Mouse (Mus musculus) left cerebral cortex, postnatal 25 days (tissue): ENCODE data around the gene Kcnh2. TPM values are rescaled to one million over a fixed set of nuclear protein-coding genes. Genes with fewer than 3 reads are reported as not detected.

Experiments used
- DNase-seq, 2 experiments: peaks; one replicate each; pipeline ENCODE4 v3.0.0; 2022; ENCODE audit warnings: low spot score in 2 of 2, mixed read lengths in 1 of 2
- intact Hi-C: fragments of 180-260 bp; cut with DNase I; formaldehyde crosslinking; loops from one replicate; pipeline ENCODE4 v1.15.1; 2025
- total RNA-seq, 2 experiments: library from RNA; stranded (reverse); gene quantifications; 2 replicates each; pipeline ENCODE4 v1.2.3; 2021

The Kcnh2 gene
- total RNA-seq, 2 experiments from 2014 or later = 22.5 to 30.1 TPM

DNA sequence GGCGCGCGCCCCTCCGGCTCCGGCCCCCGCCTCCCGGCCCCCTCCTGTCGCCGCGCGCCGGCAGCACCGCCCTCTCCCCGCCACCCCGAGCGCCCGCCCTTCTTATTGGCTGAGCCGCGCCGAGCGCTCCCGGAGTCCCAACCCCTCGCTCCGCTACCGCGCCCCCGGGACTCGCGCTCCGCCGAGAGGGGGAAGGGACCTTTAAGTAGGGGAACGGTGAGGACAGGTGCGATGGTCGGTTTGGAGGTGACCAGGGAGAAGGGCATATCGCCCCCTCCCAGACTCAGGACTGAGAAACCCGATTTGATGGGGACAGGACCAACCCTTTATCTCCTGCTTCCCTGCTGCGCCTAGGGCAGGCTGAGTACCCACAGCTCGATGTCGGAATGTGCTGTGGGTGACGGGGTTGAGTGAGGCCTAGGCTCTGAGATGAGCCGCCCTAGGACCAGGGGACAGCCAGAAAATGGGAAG lies 332 bp upstream of the Kcnh2 start:
- intact Hi-C loops = loop anchor here (5.0 kb wide), 1 partner anchor 36 kb away; no protein-coding TSS in a partner anchor
- peak; percentile 86 to 92 for DNase-seq

DNA sequence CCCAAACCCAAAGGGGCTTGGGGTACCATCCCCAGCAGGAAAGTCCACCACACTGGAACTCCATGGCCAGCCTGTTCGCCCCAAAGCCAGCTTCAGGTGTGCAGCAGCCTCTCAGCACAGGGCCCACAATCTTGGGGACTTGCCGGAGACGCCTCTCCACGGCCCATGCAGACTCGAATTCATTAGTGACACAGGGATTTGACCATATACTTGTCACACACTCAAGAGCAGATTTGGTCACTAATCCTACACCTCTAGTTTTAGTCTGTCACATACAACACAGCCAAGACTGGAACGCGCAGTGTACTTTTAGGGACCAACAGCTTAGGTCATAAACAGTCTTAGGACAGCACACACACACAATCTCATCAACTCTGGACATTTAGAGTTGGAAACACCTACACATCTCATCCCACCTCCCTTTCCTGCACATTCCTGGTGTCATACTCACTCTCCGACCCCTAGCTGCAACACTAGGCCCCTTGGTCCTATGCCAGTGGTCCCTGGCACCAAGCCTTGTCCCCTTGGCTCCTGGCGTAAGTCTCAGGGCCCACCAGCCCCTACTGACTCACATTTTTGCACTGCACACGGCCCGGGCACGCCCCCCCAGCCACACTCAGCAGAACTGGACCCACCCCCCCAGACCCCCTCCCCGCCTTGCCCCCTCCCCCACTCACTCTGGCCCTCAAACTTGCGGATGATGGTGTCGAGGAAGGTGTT lies 713 bp downstream of the Kcnh2 start:
- intact Hi-C loops = loop anchor here (5.0 kb wide), 1 partner anchor 37 kb away; no protein-coding TSS in a partner anchor

DNA sequence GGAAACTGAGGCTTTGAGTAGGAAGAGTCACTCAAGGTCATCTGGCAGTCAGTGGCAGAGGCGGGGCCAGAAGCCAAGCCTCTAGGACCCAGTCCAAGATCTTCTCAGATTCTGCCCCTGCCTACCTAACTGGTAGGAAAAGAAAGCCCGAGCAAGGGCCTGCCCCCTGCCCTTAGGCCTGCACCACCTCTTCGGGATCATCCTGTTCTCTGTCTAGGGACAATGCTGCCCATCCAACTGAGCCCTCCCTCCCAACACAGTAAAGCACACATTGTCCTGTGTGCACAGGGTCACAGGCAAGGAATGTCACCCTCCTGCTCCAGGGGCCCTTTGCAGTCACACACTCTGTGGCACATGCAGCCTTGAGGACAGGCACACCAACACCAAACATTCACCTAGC lies 1.3 kb downstream of the Kcnh2 start:
- intact Hi-C loops = loop anchor here (5.0 kb wide), 1 partner anchor 37 kb away; no protein-coding TSS in a partner anchor
- no peak for DNase-seq

More for the DNA sequence above, 713 bp downstream of the Kcnh2 start:
- no peak for DNase-seq

DNA sequence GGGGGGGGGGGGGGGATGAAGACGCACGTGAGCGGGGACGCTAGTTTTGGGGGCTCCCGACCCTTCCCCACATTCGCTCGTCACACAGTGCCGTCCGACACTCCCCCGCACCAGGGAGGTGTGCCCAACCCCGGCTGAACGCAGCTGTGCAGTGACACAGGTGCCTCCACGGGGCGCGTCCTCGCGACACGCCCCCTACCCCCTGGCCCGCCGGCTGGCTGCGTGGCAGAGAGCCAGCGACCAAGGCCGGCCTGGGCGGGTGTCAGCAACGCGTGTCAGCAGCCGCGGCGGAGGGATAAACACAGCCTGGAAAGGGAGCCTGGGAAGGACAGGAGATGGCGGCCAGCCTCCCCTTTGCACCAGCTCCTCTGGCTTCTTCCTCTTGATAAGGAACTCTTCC lies 2.9 kb downstream of the Kcnh2 start:
- intact Hi-C loops = no loop called here
- no peak for DNase-seq

DNA sequence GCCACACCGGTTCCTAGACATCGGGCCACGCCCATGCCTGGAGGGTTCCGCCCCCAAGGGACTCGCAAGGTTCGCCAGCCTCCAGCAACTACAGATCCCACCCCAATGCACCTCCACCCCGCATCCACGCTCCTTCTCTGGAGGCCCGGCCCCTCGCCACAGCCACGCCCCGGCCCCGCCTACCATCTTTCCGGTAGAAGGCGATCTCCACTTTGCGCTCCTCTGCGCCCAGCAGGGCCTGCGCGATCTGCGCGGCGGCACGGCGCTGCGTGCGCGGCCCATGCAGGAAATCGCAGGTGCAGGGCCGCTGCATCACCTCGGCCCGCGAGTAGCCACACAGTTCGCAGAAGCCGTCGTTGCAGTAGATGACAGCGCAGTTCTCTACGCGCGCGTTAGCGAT lies 3.3 kb downstream of the Kcnh2 start:
- peak; percentile 60 to 71 for DNase-seq
- intact Hi-C loops = no loop called here

DNA sequence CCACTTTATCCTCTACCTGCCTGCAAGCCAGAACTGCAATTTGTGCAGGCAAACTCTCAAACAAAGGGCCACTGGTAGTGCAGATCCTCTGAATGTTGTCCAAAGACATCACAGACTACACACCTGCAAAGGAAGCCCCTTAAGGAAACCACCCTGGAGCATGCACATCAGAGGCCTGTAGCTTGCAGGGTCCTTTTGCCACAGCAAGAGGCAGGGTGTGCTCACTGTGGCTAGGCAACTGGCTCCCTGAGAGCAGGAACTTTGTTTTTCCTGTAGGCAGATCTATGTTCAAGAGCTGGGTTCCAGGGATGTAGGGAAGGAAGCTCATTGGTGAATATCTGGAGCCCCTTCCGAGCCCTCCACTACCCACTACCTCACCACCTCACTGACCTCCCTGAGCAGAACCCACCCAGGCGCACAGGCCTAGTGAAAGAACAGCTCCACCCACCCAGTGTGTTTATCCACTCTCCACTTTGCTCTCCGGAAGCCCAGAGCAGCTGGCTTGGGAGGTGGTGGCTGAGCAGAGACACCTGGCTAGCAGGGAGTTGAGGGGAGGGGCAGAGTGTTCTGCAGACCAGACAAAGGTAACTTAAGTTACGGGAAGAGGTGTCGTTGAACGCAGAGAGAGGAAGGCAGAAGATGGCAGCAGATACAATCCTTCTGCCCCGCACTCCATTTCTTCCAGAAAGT lies 4.1 kb downstream of the Kcnh2 start:
- intact Hi-C loops = no loop called here
- no peak for DNase-seq

DNA sequence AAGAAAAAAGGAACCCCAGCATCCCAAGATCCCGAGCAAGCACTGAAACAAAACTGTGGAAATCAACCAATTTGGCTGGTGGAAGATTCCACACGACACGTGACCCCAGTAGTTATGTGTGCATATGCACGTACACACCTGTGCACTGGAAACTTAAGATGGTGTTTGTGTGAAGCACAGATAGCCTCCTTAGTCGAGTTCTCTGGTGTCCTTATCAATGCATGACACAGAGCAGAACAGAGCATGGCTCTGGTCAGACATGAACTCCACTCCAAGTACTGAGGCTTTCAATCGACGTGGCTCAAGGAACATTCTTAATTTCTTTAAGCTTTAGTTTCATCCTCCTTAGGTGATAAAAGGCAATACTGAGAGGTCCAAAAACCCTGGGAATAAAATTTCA lies 5.1 kb downstream of the Kcnh2 start:
- DNase-seq = no peak
- intact Hi-C loops = no loop called here

DNA sequence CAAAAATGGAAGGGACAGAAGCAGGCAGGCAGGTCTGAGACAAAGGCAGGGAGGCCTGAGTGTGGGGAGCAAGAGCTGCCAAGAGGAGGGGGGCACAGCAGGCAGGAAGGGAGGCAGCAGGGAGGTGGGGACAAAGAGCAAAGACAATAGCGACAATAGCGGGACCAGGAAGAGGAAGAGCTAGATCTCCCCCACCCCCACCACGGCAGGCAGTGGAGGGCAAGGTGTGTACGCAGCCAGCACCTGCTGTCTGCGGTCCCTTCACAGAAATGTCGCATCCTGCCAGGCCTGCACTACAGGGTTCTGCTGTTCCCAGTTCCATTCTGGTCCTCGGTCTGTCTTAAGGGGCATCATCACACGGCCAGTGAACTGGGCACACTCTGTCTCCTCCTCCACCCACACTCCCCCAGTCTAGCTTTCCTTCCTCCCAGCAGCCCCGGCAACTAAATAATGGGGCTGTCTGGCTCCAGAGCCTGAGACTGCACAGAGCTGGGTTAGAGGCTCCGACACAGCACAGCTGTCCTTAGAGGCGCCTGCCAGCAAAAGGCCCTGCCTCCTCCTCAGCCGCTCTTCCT lies 6.8 kb downstream of the Kcnh2 start:
- no peak for DNase-seq
- intact Hi-C loops = no loop called here

DNA sequence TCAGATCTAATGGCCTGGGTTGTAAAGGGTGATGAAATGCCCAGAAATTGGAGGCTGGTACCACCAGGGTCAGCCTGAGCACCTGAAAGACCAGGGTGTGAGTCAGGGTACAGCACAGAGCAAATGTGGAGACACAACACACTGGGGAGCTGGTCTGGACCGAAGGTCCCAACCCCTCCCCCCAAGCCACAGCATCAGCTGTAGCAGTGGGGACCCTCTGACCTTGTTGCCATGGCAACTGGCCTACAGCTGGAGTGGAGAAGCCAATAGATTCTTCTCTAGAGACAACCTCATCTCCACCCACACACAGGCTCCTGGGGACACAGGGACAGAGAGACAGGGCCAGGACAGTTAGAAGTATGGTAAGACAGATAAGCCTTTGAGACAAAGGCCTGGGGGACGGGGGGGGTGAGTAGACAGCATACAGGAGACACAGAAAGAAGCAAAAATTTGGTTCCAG lies 7.4 kb downstream of the Kcnh2 start:
- no peak for DNase-seq
- intact Hi-C loops = no loop called here

DNA sequence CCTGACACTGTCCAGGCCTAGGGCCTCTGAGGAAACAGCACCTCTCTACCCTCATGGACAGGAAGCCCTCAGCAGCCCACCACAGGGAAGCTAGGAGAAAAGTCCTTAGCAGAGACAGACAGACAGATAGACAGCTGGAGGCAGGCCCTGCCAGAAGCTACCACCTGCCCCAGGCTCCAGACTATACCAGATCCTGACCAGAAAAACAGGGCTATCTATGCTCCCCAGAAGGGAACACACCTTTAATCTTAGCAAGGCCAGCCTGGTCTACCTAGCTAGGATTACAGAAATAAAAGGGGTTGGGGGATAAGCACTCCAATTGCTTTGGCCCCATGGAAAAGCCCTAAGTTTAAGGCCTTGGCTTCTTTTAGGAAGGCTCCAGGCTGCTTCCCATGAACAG lies 8.0 kb downstream of the Kcnh2 start:
- no peak for DNase-seq
- intact Hi-C loops = no loop called here

DNA sequence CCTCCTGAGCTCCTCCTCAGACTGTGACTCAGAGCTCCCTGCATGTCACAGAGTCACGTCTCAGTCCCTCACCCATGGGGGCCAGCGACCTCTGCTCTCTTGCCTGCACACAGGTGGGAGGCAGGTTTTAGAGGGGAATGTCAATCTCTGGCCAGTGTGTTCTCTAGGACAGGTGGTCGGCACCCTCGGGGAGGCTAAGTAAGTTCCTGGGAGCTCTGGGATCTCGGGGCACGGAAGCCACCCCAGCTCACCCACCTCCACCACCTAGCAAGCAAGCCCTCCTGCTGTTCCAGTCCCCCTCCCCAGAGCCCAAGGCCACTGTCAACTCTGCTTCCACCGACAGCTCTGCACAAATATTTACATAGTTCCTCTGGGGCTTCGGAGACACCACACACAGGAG lies 8.4 kb downstream of the Kcnh2 start:
- DNase-seq = no peak
- intact Hi-C loops = no loop called here

DNA sequence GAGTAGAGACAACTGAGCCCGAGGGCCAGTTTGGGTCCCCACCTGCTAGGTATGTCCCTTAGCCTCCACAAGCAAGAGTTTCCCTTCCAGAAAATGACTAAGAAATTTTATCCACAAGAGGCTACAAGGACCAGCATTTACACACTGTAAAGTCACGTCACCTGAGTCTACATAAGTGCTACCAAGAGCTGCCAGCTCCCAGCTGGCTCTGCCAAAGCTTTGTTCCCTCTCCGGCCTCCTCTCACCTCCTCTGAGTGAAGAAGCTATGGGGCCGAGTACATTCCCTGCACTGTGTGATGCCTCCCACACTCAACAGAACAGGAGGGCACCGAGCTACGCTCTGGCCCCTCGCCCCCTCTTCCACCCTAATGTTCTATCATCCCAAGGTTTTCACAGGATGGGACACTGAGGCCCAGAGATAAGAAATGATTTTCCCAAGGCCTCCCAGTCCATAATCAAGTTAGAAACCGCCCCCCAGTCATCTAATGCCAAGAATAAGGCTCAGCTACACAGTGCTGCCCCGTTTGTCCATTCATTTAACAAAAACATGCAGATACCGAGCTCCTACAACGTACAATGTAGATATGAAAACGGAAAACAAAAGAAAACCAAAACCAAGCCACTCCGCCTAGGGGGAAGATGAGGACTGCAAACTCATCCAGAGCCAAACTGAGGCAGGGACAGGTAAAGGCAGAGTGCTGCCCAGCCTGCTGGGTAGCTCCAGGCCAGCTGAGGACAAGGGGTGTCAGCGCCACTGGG lies 9.0 kb downstream of the Kcnh2 start:
- DNase-seq = no peak
- intact Hi-C loops = no loop called here

DNA sequence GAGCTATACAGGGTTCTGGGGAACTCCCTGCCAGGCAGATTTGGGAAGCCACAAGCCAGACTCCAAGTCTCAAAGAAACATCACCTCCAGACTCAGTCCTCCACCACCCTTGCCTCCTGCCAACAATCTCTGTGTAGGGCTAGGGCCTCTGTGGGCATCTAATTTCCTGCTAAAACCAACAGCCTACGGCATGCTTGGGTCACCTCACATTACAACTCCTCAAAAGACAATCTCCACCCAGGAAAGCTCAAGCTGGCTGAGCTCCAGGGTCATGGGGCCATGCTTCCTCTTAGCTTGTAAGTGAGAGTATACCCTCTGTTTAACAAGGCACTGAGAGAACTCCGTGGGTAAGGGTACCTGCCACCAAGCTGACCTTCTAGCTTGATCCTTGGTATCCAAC lies 13.6 kb downstream of the Kcnh2 start:
- intact Hi-C loops = no loop called here
- DNase-seq = no peak

DNA sequence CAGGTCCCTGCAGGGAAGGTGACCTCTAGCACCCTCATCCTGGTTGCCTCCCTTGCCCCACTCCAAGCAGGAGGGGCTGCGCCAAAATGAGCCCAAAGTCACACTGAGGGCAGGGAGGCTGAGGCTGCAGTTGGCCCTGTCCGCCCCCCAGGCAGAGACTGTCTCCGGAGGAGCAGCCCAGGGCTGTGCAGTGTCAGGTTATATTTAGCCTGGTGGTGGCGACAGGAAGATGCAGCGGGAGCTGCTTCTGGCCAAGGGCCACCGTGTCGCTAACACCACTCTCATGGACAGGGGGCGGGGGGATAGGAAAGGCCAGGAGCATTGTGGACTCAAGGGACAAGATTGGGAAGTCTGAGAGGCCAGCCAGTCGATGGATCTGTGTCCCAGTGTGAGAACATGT lies 14.0 kb downstream of the Kcnh2 start:
- no peak for DNase-seq
- intact Hi-C loops = no loop called here

DNA sequence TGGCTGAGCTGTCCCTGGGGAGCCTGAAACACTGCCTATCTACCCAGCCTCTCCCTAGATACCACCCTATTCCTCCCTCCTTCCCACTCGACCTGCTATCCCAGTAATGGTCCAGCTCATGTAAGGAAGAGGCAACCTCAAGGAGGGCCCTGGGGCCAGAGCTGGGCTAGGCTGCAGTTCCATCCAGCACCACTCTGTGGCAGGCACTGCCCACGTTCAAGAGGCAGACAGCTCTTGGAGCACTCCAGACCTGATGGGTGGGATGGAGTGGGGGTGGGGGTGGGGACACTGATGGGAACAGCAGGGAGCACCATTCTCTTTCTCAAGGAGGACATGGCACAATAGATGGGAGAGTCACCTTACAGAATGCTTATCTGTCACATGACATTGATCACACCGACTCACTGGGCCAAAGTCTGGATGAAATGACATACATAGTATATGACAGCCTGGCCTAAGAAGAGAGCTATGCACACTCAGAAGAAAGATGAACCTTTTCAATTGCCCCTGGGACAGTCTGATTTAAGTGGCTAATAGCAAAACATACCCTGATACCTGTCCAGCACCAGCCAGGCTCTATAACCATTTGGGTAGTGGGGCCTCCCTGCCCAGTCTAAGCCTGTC lies 15.4 kb downstream of the Kcnh2 start:
- intact Hi-C loops = loop anchor here (1.0 kb wide), 1 partner anchor 25 kb away; no protein-coding TSS in a partner anchor
- peak; percentile 44 to 47 for DNase-seq

DNA sequence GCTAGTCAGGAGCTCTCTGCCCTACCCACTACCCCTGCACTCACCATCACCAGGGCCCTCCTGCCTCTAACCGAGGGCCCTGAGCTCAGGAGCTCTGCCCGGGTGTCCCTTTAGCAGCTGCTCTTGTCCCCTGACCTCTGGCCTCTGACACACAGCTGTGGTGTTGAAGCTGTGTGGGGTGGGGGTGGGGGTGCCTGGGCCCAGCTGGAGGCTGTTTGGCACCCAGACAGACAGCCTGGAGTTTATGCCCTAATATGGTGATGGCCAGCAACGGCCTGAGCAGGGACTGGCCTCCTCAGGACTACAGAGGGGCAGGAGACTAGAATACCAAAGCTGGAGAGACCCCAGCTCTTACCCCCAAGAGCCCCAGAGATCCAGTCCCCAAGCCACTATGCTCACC lies 16.7 kb downstream of the Kcnh2 start:
- intact Hi-C loops = loop anchor here (1.0 kb wide), 1 partner anchor 27 kb away; no protein-coding TSS in a partner anchor
- no peak for DNase-seq

DNA sequence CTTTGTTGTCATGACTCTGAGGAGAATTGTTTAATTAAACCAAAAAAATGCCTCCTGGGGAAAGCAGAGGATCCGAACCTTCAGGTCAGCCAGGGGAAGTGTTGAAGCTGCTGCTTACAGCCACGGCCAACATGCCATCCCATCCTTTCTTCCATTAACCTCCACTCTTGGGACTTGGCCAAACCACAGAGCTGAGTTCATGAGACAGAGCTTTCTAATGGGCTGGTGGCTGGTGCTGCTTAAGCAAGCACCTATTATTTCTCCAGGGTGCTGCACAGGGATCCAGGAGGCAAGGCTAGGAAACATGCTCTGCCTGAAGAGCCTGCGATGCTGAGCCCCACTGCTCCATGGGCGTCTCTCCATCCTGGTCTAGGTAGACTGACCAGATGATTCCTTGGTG lies 19.0 kb downstream of the Kcnh2 start:
- intact Hi-C loops = no loop called here
- DNase-seq = no peak

DNA sequence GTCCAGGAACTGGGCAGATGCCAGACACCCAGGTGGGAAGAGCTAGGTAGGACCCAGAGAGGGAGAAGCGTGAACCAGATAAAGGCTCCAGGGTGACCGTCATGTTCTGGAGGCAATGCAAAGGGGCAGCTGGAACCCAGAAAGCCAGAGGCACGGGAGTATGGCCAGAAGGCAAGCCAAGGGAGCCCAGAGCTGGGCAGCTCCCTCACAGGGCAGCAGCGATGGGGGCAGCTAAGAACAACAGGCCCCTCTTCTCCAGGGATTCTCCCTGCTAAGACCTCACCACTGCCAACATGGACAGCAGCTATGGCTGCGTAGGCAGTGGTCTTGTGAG lies 21.5 kb downstream of the Kcnh2 start:
- DNase-seq = no peak
- intact Hi-C loops = no loop called here

DNA sequence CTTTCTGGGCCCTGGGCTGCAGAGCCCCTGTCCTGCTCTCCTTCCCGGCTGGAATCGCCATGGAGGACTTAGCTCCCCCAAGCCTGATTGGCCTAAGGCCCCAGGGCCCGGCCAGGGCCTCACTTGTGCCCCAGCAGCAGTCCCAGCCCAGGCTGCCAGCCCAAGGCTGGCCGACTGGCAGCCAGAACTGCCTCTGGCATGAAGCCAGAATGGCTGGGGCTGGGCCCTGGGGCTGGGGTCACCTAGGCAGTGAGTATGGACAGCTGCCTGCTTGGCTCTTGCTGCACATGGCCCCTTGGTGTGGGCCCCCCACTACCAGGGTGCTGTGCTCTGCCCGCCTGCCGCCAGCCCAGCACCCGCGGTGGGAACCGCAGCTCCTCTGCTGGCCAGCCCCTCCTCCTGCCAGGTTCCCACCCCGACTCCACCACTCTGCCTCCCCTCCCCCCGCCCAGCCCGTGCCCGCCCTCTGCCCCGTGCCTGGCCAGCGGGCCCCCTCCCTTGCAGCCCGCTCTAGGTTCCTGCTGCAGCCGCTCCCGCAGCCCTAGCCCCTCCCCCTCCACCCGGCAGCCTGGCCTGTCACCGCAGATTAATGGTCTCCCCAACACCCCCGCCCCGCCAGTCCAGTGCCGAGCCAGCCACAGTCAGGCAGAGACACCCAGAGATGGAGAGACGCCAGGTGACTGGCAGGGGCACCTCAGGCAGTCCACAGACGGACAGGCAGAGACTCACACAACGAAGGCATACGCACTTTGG lies 22.0 kb downstream of the Kcnh2 start:
- intact Hi-C loops = no loop called here
- no peak for DNase-seq
